Mouse (Mus musculus): ENCODE measurements around the gene Olfr305.

GRCm38 (mm10) chr7:86337486-86337885, 29.2 kb downstream of the Olfr305 start, which contains the start of gene Olfr307:
- TF ChIP-seq CTCF (IDR thresholded peaks at IDR 0.05; ENCODE audit: insufficient read depth, low read depth, low read length), result no peak
- TF ChIP-seq POLR2A (IDR thresholded peaks at IDR 0.05; ENCODE audit: insufficient read depth, low read depth, low read length), result no peak

Measured in olfactory bulb, adult 2 months (tissue).